Mouse (Mus musculus) frontal cortex, postnatal 36 days (tissue): ENCODE measurements around the gene Erbb4.

ENCODE experiments used
- DNase-seq, 2 experiments: peaks; one replicate each; pipeline ENCODE4 v3.0.0; 2022; ENCODE audit warnings: low spot score in 2 of 2

Gene Erbb4

DNA sequence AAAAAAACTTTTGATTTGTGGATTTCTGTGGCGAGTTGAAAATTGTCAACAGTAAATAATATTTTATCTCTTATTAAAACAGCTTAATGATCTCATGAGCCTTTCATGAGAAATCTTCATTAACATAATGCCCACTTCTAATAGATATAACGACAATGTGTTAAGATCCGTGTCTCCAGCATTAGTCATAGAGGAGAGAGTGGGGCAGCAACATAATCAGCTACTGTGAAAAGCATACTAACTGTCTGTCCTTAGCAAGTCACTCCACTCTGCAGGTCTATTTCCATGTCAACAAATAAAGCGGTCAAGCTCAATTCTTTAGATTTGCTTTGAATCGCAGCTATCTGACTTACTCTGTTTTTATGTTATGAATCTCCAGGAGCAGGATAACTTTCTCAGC lies 80.0 kb downstream of the Erbb4 start:
- no peak for DNase-seq

DNA sequence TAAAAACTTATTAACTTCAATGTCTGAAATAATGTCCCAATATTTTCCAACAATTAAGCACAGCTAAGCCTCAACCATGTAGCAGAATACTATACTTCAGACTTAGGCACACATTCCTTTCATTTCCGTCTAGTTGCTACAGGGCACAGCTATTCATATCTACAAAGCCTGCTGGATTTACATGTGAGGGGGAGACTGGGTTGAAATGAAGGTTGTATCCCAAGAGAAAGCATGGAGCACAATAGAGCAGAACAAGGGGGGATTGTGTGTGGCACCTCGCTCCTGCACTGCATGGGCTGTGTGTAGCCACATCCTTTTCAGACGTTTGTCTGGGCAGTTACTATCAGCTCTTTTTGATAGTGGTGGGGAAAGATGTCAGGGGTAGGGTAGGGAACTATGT lies 83.0 kb downstream of the Erbb4 start:
- no peak for DNase-seq

DNA sequence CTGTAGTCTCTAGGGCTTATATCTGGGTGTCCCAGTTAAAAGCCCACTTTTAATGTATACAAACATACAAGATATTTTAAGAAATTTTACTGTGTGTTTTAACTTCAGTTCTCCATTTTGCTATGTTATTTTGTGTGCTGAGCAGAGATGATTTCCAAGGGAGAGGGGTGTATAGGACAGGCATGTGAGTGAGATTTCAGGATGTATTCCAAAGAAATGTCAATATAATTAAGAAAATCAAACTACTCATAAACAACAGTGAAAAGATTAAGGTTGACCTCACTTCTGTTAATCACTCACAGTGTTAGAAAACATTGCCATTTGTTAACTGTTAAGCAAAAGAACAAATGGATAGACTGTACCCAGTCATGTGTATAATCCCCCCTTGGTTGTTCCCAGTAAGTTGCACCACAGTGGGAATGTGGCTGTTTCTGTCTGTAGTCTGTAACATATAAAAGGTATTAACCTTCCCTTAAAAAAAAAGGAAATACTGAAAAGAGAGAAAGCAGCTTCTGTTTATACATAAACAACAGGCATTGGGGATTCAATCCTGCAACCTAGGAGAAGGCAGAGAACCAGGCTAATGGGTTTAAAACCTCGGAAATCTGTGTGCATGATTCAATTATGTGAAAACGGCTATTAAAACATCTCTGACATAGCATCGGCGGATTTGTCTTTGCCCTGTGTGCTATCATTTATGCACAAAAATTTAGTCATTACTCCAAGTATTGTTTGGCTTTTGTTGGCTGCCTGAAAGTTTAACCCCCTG lies 84.5 kb downstream of the Erbb4 start:
- no peak for DNase-seq

DNA sequence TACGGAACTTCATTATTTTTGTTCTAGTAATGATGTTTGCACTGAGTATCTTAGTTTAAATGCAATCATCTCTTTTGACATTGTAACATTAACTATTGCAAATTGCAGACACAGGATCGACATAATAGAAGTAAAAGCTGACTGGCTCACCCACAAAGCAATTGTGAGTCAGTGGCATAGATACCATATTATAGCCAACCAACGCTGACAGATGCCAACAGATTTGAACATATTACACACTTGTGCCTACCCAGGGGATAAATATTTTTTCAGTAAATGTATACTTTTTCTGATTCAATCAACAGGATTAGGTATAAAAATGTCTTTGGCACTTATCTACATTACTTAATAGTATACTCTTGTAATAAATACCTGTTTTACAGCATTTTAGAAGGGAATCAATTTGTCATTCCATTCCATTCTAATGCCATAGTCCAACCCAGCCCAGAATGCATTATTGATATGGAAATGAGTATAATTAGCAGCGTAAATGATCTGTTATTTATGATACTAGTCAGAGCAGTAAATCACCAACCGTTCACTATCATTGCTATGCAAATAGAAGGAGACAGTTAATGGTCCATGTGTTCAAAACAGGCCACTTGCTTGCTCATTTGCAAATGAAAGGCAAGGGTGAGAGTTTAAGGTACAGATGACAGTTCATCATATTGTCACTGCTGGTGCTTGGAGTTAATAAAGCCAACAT lies 97.9 kb downstream of the Erbb4 start:
- DNase-seq, result no peak

DNA sequence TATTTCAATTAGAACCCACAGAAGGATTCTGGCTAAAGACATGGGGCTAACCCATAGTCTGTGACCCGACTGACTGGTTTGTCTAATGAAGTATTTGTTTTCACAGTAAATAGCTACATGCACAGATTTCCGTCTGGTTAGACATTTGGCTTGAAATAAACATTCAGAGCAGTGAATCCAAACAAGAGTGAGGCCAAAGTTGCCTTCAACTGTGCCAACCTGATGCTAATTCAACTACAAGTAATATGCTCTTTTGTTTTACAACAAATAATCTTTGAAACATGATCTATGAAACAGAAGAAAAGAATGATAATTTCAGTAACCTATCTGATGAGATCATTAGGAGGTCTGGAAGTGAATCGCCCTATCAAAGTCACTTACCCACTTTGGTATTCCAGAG lies 106.5 kb downstream of the Erbb4 start:
- DNase-seq, result no peak

DNA sequence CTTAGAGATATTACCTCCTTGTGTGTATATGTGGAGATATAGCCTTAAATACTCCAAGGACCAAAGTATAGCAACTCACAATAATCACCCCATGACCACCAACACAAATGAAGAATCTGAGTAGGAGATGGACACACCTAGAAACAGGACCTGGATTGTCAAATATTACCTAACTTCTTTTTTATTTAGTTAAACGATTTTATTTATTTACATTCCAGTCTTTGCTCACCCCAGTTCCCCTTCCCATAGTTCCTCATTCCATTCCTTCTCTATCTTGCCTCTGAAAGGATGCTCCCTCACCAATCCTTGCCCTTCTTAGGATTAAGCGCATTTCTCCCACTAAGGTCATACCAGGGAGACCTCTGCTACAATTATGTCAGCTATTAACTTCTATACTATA lies 128.6 kb downstream of the Erbb4 start:
- DNase-seq, result no peak

DNA sequence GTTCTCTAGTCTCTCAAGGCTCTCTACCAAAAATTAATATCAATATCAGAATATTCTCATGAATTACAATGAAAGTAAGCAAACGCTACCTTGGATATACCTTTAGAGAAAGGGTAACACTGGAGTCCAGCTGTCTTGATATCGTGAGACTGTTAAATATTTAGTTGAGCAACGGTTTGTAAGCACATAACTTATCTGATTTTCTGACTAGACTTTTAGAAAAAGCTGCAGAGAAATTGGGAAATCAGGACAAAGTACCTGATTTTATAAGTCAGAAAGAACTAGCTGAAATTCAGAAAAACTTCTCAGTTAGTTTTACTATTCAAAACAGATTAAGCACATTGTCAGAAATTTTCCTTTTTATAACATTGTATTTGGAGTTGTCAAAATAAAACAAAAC lies 129.3 kb downstream of the Erbb4 start:
- no peak for DNase-seq

DNA sequence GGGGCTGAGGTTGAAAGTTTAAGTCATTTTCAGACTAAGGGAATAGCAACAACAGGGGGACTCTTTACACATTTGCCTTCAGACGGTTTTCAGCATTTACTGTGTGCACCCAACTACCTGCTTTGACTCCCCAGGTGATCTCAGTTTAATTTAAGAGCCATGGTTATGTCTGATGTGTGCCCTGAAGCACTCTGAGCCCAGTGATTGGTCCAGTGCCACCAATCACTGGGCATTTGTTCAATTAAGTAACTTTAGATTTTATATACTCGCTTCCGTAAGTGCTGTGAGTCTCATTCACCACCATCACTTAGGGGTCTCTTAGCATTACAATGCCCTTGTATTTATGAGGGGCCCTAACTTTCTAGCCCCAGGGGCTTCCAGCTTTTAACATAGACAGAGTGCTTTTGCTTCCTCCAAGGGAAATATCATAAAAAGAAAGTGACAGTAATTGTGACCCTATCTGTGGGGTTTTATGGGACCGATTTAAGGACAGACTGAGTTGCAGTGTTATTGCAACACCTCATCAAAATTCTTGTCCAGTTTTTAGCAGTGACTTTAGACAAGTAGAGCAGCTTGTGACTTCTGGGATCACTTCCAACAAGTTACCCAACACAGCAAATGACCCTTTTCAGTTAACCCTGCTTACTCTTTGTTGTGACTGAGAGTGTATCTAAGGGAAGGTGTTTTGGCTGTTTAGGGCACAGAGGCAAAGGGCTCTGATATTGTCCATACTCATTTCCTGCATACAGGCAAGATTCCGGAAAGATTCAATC lies 134.3 kb downstream of the Erbb4 start:
- no peak for DNase-seq

DNA sequence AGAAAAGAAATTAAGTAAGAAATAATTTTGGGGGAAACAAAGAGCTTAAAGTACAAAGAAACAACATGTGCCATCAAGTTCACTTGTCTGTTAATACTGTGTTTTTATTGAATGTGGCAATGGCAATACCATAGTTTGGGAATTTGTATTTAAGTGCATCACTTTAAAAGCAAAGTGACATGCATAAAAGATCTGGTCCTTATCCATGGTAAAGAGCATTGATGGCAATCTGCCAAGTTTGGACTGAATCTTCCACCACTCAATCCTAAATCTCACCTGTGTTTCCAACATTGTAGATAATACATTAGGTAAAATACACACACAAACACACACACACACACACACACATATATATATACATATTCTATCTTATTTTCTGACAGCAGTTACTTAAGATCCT lies 143.7 kb downstream of the Erbb4 start:
- DNase-seq, result no peak

DNA sequence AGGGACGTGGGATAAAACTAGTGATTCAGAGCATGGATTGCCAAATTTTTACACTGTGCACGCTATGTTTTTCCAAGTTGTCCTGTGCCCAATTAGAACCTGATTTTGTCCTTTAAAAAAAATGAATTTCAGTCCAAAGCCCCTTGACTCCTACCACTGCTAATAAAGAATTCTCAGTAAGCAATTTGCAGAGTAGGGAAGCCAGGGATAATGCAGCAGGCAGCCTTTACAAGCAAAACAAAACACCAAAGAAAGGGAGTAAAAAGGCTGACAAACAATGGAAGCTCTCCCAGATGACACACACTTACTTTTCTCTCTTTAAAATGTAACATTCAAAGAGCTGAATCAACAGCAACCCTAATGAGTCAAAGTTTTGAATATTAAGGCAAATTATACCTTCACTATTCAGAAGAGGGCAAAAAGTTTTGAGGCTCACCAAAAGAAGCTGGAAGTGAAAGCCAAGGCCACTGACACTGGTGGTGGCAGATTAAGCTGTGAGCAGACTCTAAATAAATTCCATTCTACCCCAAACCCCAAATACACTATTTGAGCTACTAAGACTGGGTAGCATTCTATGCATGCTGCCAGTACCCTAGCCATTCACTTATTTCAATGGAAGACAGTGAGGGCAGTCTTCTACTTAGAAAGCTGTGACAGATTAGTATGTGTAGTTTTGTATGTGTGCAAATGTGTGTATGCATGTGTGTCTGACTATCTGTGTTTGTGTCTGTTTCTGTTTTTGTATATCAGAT lies 146.3 kb downstream of the Erbb4 start:
- DNase-seq, result no peak

DNA sequence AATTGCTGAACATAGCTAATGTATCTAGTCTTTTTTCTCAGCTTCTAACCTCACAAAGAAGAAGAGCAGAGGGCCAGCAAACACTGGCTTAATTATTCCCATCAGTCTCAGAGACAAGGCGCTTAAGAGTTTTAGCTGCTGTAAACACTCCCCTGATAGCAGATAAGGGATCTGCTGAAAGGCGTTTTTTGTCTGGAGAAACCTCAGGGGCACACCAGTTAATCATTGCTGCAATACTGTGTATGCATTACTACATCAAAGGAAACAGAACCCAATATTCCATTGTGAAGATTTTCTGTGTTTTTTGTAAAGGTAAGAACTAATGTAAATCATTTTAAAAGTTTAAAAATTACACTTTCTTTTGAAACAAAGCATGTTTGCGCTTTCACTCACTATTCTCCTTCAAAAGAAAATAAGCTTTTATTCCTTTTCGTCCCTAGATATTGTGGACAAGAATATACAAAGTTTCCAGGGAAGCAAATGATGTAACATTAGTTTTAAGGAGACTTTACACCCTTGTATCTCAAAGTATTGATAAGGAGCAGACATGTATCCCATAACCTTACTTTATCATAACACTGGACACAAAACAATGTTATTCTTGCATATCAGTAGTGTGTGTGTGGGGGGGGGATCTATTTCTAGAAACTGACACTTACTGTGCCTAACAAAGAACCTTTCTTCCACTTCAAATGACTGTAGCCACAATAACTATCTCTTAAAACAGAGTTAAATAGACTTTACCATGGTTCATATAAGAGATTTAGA lies 150.9 kb downstream of the Erbb4 start:
- DNase-seq, result no peak

DNA sequence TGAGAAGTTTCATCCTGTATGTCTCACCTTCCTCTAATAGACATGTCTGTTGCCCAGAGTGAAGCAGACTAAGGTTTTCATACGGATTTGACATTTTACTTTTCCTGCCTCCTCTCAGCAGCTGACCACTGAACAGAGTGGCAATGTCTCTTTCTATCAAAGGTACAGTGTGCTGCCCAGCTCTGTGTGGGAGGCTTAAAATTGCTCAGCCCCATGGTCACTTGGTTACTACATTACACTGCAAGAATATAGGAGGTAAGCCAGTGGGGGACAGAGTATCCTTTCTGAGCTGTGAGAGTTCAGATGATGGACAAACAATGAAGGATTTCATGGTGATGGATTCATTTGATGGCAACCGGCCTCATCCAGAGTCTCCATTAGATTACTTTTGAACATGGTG lies 152.4 kb downstream of the Erbb4 start:
- no peak for DNase-seq

DNA sequence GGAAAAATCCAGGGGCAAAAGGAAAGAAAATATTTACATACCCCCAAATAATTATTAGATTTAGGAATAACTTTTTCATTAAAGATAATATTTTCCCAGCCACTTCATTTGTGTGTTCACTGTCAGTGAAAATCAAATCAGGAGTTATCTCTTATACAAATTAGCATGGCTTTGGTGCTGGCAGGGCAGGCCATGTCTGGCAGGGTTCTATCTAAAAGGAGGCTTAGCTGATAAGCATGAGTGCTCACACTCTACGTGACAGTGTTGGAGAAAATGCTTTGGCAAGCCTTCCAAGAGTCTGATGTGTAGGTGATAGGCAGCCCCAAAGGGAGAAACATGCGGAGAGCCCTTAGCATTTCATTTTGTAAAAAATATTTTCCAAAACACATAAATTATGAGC lies 164.7 kb downstream of the Erbb4 start:
- no peak for DNase-seq

DNA sequence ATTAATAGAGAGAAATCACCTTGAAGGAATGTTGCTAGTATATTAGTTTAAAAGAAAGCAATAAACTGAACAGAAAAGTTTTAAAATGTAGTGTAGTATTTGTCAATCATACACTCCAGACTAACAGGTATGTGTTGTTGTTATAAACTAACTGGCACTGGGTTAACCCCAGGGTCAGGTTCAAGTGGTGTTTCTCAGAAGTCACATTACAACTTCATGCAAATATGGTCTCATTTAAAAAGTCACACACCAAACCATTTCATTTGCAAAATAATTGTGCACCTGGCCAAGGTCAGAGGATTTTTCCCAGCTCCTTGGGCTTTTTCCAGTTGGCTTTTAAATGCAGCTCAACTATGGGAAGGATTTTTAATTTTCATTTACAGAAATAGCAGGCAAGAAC lies 173.1 kb downstream of the Erbb4 start:
- DNase-seq, result no peak

DNA sequence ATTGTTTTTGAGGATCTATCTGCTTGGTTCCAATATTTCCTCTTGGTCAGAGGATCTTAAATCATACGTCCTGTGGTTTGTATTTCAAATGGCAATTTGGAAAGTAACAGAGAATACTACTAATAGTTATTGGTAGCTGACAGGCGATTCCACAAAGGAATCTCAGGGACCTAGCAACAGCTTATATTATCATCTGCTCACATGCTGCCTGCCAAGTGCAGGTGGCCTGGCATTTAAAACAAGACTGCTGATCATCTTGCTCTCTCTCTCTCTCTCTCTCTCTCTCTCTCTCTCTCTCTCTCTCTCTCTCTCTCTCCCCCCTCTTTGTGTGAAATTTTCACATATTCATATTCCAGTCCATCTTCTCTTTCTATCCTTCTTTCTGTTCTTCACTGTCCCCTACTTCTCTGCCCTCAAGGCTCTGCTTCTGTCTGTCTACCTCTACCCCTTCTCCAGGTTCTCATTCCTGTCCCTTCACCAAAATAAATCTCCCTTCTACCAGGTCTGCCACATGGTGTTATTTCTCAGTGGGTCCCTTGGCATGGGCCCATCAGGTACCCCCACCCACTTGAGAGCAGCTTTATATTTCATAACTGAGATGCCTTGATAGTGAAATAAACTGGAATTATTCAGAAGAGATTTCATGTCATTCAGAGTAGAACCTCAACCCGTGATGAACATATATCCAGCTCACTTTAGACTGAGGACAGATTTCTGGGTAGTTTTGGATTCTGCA lies 174.4 kb downstream of the Erbb4 start:
- DNase-seq, result no peak

DNA sequence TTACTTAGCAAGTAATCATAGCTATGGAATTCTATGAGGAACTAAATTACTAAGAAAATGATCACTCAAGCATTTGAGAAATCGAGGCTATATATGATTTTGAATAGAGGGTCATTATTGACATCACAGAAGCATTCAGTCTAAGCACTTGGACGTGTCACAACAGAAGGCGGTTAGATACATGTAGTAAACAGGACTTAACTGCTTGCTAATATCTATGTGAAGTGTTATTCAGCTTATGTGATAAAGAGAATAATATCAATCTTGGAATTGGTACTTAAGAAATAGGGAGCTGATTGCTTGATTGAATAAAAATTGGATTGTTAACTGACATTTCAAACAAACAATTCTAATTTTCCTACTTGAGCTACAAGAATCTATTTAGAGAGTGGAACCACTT lies 190.0 kb downstream of the Erbb4 start:
- DNase-seq, result no peak

DNA sequence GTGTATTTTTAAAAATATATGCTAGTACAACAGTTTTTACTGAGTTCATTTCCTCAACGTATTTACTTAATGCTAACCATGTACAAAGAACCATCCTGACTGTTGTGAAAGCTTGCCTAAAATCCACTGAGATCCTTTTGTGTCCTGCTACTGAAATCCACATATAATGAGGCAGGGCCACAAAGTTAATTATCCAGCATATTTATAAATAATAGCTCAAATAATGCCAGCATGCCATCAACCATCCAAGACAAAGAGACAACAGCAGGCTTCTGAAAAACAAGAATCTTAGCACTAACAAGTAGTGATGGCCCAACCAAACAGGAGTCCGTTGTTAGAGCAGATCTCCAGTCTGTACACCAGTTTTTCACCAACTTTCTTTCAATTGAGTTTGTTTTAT lies 215.8 kb downstream of the Erbb4 start:
- DNase-seq, result no peak

DNA sequence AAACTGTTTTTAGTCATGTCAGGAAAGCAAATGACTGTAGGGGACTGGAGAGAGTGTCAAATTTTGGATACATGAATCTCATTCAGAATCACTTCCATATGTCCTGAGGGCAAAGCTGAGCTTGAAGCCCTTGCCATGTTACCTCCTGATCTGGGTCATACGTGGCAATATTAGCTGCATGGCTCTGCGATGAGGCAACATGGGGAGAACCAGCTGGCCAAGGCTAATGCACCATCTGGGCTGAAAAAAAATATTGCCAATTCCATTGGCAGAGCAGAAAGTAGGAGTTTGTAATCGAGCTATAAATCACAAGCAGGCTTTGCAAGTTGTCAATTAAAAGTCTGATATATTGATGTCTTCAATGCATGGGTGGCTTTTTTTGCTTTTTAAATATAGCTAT lies 221.0 kb downstream of the Erbb4 start:
- no peak for DNase-seq

DNA sequence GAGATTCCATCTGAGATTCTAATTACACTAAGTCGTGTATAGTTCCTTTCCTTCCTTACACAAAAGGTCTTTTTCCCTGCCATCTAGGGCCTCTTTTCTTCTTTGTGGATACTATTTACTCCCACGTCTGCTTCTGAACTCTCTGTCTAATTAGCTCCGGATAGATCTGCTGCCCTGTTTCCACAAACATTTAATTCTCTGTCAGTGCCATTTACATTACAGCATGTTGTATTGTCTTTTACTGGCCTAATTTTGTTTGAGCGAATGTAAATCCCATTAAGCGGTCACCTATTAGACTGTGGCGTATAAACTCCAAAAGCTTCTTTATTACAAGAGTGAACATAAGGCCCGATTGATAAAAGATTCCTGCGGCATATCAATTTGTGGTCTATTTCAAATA lies 232.9 kb downstream of the Erbb4 start:
- no peak for DNase-seq

DNA sequence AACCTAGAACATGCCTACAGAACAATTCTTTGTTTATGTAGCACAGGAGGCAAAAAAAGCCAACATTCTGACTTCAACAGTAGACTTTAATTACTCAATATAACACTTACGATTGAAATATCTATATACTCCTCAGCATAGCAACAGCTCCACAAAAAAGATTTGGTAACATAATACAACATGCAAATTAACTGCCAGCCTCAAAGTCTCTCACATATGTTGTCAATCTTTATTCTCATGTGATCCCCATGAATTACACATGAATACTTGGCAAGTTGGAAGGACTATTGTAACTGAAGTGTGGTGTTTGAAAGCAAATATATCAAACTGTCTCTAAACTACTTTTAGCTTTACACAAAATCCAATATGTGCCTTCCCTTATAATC lies 234.2 kb downstream of the Erbb4 start:
- DNase-seq, result no peak
